Mouse (Mus musculus): ENCODE results near the gene Mvb12a.

Mvb12a gene

DNA sequence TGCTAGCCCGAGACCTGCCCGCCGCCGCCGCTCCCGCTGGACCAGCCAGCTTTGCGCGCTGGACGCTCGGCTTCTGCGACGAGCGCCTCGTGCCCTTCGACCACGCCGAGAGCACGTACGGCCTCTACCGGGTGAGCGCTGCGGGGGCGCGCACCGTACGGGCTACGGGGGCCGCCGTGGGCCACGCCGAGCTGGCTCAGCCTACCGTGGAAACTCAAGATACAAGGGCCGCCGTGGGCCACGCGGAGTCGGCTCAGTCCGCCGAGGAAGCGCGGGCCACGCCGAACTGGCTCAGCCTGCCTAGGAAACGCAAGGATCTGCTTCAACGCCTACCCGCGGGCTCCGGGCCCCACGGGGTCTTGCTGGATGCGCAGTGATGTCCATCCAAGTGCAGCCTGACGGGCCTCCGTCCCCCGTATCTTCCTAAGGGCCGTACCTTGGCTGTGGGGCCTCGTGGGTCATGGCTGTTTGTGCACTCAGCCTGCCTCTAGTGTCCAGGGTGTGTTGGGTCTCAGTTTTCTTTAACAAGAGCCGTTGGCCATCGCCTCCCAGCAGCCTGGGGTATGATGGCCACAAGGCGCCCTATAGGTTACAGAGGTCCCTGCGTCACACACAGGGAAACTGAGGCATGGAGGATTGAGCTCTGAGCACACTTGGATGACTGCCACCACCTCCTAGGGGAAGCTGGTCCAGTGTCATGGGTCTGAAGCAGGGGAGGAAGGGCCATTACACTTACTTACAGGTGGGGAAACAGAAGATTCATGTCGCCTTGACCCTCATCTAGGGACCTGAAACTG, 49.9 kb downstream of the Mvb12a start:
- no peak for TF ChIP-seq GATA4 (IDR thresholded peaks at IDR 0.05; ENCODE audit: insufficient replicate concordance, low read length)

GRCm38 (mm10) chr8:71593556-71594323, 51.0 kb downstream of the Mvb12a start:
- no peak for TF ChIP-seq GATA4 (IDR thresholded peaks at IDR 0.05; ENCODE audit: insufficient replicate concordance, low read length)

DNA sequence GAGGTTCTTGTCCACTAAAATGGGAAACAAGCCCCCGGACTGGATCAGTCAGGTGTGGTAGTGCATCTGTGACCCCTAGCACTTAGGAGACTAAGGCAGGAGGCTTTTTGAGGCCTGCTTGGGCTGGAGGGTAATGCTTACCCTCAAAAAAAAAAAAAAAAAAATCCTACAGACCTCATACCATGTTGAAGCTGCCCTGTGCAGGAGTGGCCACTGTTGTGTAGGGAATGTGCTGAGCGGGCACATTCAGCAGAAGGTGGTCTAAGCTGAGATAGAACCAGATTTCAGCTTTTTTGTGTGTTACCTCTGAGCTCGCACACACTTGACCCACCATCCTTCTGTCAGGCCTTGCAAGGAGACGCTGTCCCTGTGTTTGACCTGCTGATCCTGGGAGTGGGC, 51.6 kb downstream of the Mvb12a start:
- TF ChIP-seq GATA4 (IDR thresholded peaks at IDR 0.05; ENCODE audit: insufficient replicate concordance, low read length): no peak

GRCm38 (mm10) chr8:71595862-71596261, 53.1 kb downstream of the Mvb12a start:
- no peak for TF ChIP-seq GATA4 (IDR thresholded peaks at IDR 0.05; ENCODE audit: insufficient replicate concordance, low read length)

DNA sequence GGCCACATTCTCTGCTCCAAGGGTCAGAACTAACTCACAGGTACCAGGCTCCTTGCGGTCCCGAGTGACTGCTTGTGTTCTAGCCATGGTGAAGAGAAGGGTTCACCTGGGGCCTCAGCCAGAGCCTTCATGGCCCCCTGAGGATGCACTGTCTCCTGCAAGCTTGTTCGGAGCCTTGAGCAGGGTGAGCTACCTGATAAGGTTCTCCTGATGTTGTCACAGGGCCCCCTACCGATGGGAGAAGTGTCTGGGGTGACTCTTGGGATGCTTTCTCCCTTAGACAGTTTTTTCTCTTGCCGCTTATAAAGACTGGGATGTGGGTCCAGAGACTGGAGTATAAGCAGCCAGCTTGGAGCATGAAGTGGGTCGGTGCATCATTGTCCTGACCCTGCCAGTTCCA, 53.7 kb downstream of the Mvb12a start:
- TF ChIP-seq GATA4 (IDR thresholded peaks at IDR 0.05; ENCODE audit: insufficient replicate concordance, low read length): no peak

- TF ChIP-seq GATA4 (IDR thresholded peaks at IDR 0.05; ENCODE audit: insufficient replicate concordance, low read length): no peak
These were observed 54.1 kb downstream of the Mvb12a start for GRCm38 (mm10) chr8:71596798-71597197.

GRCm38 (mm10) chr8:71597451-71597850, 54.7 kb downstream of the Mvb12a start, which contains the start of gene Fam129c:
Gene Fam129c, plus strand, starts transcription at chr8:71597648.
- TF ChIP-seq GATA4 (IDR thresholded peaks at IDR 0.05; ENCODE audit: insufficient replicate concordance, low read length): no peak

All from liver, adult (tissue).